Mouse (Mus musculus) CH12.LX (cell line): ENCODE measurements at regions not wholly inside any gene's neighbourhood (a gene's known extent, or its start where the extent isn't known, plus 50 kb on each side); places are given as distances from the start of the nearest gene placed in this dataset.

Experiments used
- DNase-seq: peaks from one replicate; pipeline ENCODE4 v3.0.0-alpha.2; 2013; ENCODE audit errors: extremely low read depth
- H3K27ac ChIP-seq: 2 replicates; pipeline ENCODE4 v1.5.1; 2012; ENCODE audit warnings: low read depth, mild to moderate bottlenecking, control low read depth, moderate library complexity; ENCODE audit not compliant: insufficient read depth
- H3K27me3 ChIP-seq: replicated peaks from 2 replicates; pipeline ENCODE3; 2012; ENCODE audit warnings: inconsistent platforms
- H3K36me3 ChIP-seq, 2 experiments: replicated peaks in 1 of 2; 2 replicates each; pipeline versions ENCODE3 to v1.6.1; 2012; ENCODE audit warnings: inconsistent platforms in 1 of 2, low read length in 1 of 2, mild to moderate bottlenecking in 1 of 2, mixed read lengths in 1 of 2, moderate library complexity in 1 of 2; ENCODE audit not compliant: control insufficient read depth in 1 of 2, insufficient read depth in 1 of 2
- H3K4me1 ChIP-seq, 2 experiments: 2 replicates each; pipeline ENCODE4 v1.6.1; 2012; ENCODE audit warnings: inconsistent platforms in 1 of 2, moderate library complexity in 1 of 2; ENCODE audit not compliant: insufficient read depth in 2 of 2, control insufficient read depth in 1 of 2
- H3K4me2 ChIP-seq: 2 replicates; pipeline ENCODE4 v1.6.1; 2012; ENCODE audit warnings: low read depth, mild to moderate bottlenecking, control low read depth; ENCODE audit not compliant: poor library complexity, insufficient read depth, severe bottlenecking
- H3K4me3 ChIP-seq, 3 experiments: fragments of 150-350 bp in 1 of 3; sonication (generic) in 1 of 3; replicated peaks in 1 of 3; 2 replicates each; pipeline versions ENCODE3 to v1.5.1; 2011 to 2012; ENCODE audit warnings: low read depth in 2 of 3, low read length in 2 of 3, mild to moderate bottlenecking in 2 of 3, moderate library complexity in 2 of 3, control low read depth in 1 of 3, improper control_type of control experiment in 1 of 3, inconsistent platforms in 1 of 3, mixed read lengths in 1 of 3; ENCODE audit not compliant: poor library complexity in 1 of 3
- H3K79me2 ChIP-seq: replicated peaks from 2 replicates; pipeline ENCODE4 v1.6.1; 2012; ENCODE audit warnings: mild to moderate bottlenecking, moderate library complexity; ENCODE audit not compliant: control insufficient read depth, poor library complexity, insufficient read depth, severe bottlenecking; ENCODE audit errors: extremely low read depth
- H3K9ac ChIP-seq: 2 replicates; pipeline ENCODE4 v1.6.1; 2012; ENCODE audit warnings: low read depth, mild to moderate bottlenecking, control low read depth, moderate library complexity; ENCODE audit not compliant: insufficient read depth
- H3K9me3 ChIP-seq: replicated peaks from 2 replicates; pipeline ENCODE3; 2012; ENCODE audit warnings: low read length, inconsistent platforms, mixed read lengths
- BHLHE40 ChIP-seq: IDR thresholded peaks from 2 replicates; pipeline ENCODE4 v1.6.1; 2011; ENCODE audit warnings: mild to moderate bottlenecking, low read depth, low read length, improper control_type of control experiment
- CTCF ChIP-seq, 2 experiments: IDR thresholded peaks in 1 of 2; conservative IDR thresholded peaks in 1 of 2; 2 replicates each; pipeline ENCODE4 v1.5.1; 2011 to 2012; ENCODE audit warnings: low read depth in 2 of 2, low read length in 2 of 2, improper control_type of control experiment in 1 of 2, inconsistent platforms in 1 of 2, mild to moderate bottlenecking in 1 of 2, moderate library complexity in 1 of 2
- ELF1 ChIP-seq: IDR thresholded peaks from 2 replicates; pipeline ENCODE4 v1.6.1; 2014; ENCODE audit warnings: low read depth, mild to moderate bottlenecking, inconsistent platforms, low read length, improper control_type of control experiment
- EP300 ChIP-seq: IDR thresholded peaks from 2 replicates; pipeline ENCODE4 v1.6.1; 2011; ENCODE audit warnings: low read length, improper control_type of control experiment
- ETS1 ChIP-seq: conservative IDR thresholded peaks from 2 replicates; pipeline ENCODE4 v1.6.1; 2012; ENCODE audit warnings: low read depth, mild to moderate bottlenecking, inconsistent platforms, low read length, improper control_type of control experiment, moderate library complexity
- GABPA ChIP-seq: IDR thresholded peaks from 2 replicates; pipeline ENCODE4 v1.6.1; 2012; ENCODE audit warnings: low read depth, low read length, improper control_type of control experiment, inconsistent platforms; ENCODE audit not compliant: insufficient replicate concordance
- IRF4 ChIP-seq: IDR thresholded peaks from 2 replicates; pipeline ENCODE4 v1.6.1; 2014; ENCODE audit warnings: low read depth, mild to moderate bottlenecking, inconsistent platforms, low read length, improper control_type of control experiment
- MAFK ChIP-seq: IDR thresholded peaks from 2 replicates; pipeline ENCODE4 v1.6.1; 2011; ENCODE audit warnings: low read length, improper control_type of control experiment; ENCODE audit not compliant: insufficient replicate concordance
- MYC ChIP-seq: IDR thresholded peaks from 2 replicates; pipeline ENCODE4 v1.6.1; 2011; ENCODE audit warnings: low read depth, mild to moderate bottlenecking, improper control_type of control experiment, low read length
- NELFE ChIP-seq: IDR thresholded peaks from 2 replicates; pipeline ENCODE4 v1.6.1; 2011; ENCODE audit warnings: low read depth, low read length, improper control_type of control experiment
- POLR2A ChIP-seq: IDR thresholded peaks from 2 replicates; pipeline ENCODE4 v1.6.1; 2011; ENCODE audit warnings: low read depth, mild to moderate bottlenecking, improper control_type of control experiment, low read length
- POLR2AphosphoS2 ChIP-seq: IDR thresholded peaks from 2 replicates; pipeline ENCODE4 v1.6.1; 2011; ENCODE audit warnings: low read depth, low read length, improper control_type of control experiment
- RCOR1 ChIP-seq: conservative IDR thresholded peaks from 2 replicates; pipeline ENCODE4 v1.6.1; 2012; ENCODE audit warnings: low read depth, mild to moderate bottlenecking, inconsistent platforms, low read length, improper control_type of control experiment
- SIN3A ChIP-seq: IDR thresholded peaks from 2 replicates; pipeline ENCODE4 v1.6.1; 2012; ENCODE audit warnings: low read length, improper control_type of control experiment, inconsistent platforms
- SMC3 ChIP-seq: IDR thresholded peaks from 2 replicates; pipeline ENCODE4 v1.6.1; 2011; ENCODE audit warnings: low read depth, low read length, improper control_type of control experiment
- TBP ChIP-seq: conservative IDR thresholded peaks from 2 replicates; pipeline ENCODE4 v1.6.1; 2011; ENCODE audit warnings: low read depth, low read length, improper control_type of control experiment
- UBTF ChIP-seq: IDR thresholded peaks from 2 replicates; pipeline ENCODE4 v1.6.1; 2012; ENCODE audit warnings: low read depth, mild to moderate bottlenecking, inconsistent platforms, low read length, improper control_type of control experiment, moderate library complexity
- USF1 ChIP-seq: IDR thresholded peaks from 2 replicates; pipeline ENCODE4 v1.6.1; 2014; ENCODE audit warnings: low read depth, mild to moderate bottlenecking, inconsistent platforms, low read length, improper control_type of control experiment
- ZKSCAN1 ChIP-seq: IDR thresholded peaks from 2 replicates; pipeline ENCODE4 v1.6.1; 2012; ENCODE audit warnings: low read depth, inconsistent platforms, low read length, improper control_type of control experiment, borderline replicate concordance
- dilution Hi-C: fragments of 300-500 bp; cut with MboI; formaldehyde crosslinking; loops from 2 replicates; pipeline ENCODE4 v1.14.3; 2020; ENCODE audit warnings: low sequenced_read_pairs; ENCODE audit not compliant: extremely low pct_unique_long_range_greater_than_20kb, extremely low pct_ligation_motif_present
- in situ Hi-C: fragments of 300-500 bp; cut with MboI; formaldehyde crosslinking; loops from 3 replicates; pipeline ENCODE4 v1.14.3; 2019; ENCODE audit warnings: low sequenced_read_pairs, low pct_ligation_motif_present, low pct_unique_long_range_greater_than_20kb, mixed read lengths

DNA sequence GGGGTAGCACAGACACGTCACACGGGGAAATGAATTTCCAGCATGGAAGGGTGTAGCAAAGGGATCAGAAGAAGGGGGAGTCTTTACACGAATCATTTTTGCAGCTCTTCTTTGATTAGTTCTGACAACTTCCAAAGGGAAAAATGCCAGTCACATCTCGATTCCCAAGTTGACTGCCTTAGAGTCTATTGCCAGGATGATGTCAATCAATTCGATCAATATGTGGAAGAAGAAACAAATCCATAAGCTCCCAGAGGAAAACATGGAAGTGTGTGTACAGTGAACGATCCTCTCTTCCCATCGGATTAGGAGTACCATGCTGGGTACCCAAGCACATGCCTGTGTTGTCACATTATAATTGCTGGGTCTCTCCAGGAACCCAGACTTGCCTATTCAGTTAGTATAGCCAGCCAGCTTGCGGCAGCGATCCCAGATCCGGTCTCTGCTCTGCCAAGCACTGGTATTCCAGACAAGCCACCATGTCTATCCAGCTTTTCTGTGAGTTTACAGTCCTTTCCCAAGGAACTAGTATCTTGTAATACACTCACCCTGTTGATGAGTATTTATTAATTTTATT is 180.7 kb upstream of the Agap1 start:
- dilution Hi-C loops, result no loop called here
- H3K9me3 ChIP-seq, result peaks cover 73% of the 10 kb centered on the region
- no peaks in the 10 kb centered on the region for H3K79me2 ChIP-seq
- H3K4me2 ChIP-seq, result no peak overlapping the region
- no peak overlapping the region for H3K4me3 ChIP-seq
- H3K27me3 ChIP-seq, result no peaks in the 10 kb centered on the region
- in situ Hi-C loops, result no loop called here
- H3K27ac ChIP-seq, result no peak overlapping the region
- no peaks in the 10 kb centered on the region for H3K4me1 ChIP-seq
- TF ChIP-seq RCOR1 (no peak), NELFE (no peak), POLR2A (no peak), GABPA (no peak), ELF1 (no peak), BHLHE40 (no peak)
- DNase-seq, result no peak
- no peak overlapping the region for H3K9ac ChIP-seq
- no peaks in the 10 kb centered on the region for H3K36me3 ChIP-seq

DNA sequence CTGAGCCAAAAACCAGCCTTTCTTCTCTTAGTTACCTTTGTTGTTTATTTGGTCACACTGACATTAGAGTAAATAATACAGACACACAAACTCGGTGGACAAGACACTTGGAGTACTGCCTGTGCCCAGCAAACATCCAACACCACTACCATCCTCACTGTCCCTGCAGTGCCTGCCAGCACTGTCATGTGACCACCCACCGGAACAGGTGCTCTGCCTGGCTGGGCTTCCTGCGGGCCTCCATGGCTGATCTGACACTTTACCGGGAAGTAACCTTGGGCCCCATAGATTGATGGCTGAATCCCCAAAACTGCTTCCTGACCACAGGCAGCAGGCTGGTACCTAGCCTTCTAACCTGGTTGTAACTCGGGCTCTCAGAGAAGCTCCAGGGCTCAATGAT is 175.2 kb upstream of the Agap1 start:
- no peak overlapping the region for H3K9ac ChIP-seq
- TF ChIP-seq IRF4 (no peak), POLR2AphosphoS2 (no peak), EP300 (no peak), SMC3 (no peak), SIN3A (no peak), MYC (no peak), CTCF (conservative IDR thresholded peaks at IDR 0.05 in 1 of 2, IDR thresholded peaks at IDR 0.05 in 1 of 2; ENCODE audit: low read depth in 2 of 2, low read length in 2 of 2) (no peak)
- no peaks in the 10 kb centered on the region for H3K27me3 ChIP-seq
- no peak overlapping the region for H3K4me2 ChIP-seq
- no peak overlapping the region for H3K4me3 ChIP-seq
- dilution Hi-C loops (no loop called here), in situ Hi-C loops (no loop called here)
- H3K27ac ChIP-seq, result no peak overlapping the region
- H3K79me2 ChIP-seq, result no peaks in the 10 kb centered on the region
- no peaks in the 10 kb centered on the region for H3K4me1 ChIP-seq
- no peaks in the 10 kb centered on the region for H3K36me3 ChIP-seq
- peaks cover 75% of the 10 kb centered on the region for H3K9me3 ChIP-seq
- no peak for DNase-seq

DNA sequence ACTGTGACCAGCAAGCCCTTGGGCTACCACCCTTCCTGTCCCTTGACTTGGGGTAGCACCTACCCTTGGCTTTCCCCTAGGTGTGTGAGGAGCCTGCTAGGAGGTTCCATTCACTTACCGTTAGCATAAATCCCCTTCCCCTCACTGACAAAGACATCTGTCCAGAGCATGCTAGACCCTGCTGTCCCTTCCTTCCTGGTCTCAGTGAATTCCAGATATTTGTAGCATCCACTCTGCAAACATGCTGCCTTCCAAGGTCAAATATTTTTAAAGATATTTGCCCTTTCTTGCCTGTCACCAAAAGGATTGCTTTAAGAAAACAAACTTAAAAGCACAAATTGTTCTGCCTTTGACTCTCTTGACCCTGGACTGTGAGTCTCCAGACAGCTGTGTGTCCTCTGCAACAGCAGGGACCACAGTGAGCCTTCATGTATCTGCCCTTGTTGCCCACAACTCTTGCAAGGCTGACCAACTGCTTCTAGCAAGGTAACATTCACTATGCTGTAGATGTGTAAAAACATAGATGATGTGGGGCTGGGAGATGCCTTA is 173.4 kb upstream of the Agap1 start:
- in situ Hi-C loops, result no loop called here
- H3K36me3 ChIP-seq, result no peaks in the 10 kb centered on the region
- DNase-seq, result no peak
- no peak overlapping the region for H3K9ac ChIP-seq
- dilution Hi-C loops, result no loop called here
- H3K79me2 ChIP-seq, result no peaks in the 10 kb centered on the region
- TF ChIP-seq ETS1 (no peak), EP300 (no peak), USF1 (no peak), POLR2A (no peak), UBTF (no peak), MAFK (no peak), TBP (no peak), ZKSCAN1 (no peak)
- TF ChIP-seq, all 38 proteins: peak for 0
- no peaks in the 10 kb centered on the region for H3K27me3 ChIP-seq
- H3K4me3 ChIP-seq, result no peak overlapping the region
- H3K27ac ChIP-seq, result no peak overlapping the region
- no peak overlapping the region for H3K4me2 ChIP-seq
- H3K4me1 ChIP-seq, result no peaks in the 10 kb centered on the region
- peaks cover 78% of the 10 kb centered on the region for H3K9me3 ChIP-seq
